Comparison of ENCODE assay signal across 20 mouse cellular contexts in the genomic region with DNA sequence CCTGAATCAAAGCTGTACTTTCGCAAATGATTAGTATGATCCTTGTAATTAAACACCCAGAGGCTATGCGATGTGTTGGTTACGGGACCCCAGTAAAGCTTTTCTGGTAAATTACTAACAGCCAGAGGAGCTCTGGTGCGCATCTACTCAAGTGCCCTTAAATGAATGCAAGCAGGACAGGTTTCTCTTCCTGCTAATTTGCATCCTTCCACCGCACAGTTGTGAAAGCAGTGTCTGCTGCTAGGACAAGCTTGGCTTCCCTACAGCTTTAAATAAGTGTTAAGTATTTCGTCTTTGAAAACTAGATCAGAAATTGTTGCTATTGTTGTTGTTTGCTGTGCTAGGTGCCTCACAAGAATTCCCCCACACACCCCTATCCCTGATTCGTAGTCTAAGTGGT.
"Had no signal": no experiment of that assay in that cellular context is flagged by ENCODE, and none has a peak within 500 bp of the region (broad histone marks: within the 10 kb centered on the region; RNA-seq: fewer than 3 reads in every experiment).

No protein-coding gene starts in this region.

- H3K9ac ChIP-seq: intestine, embryonic 15.5 days; kidney, embryonic 15.5 days; limb, embryonic 13.5 days; liver, embryonic 13.5 days; lung, embryonic 14.5 days had no signal

- H3K27me3 ChIP-seq: intestine, embryonic 15.5 days; kidney, embryonic 15.5 days; limb, embryonic 13.5 days; liver, embryonic 13.5 days had no signal

- H3K9me3 ChIP-seq: intestine, embryonic 15.5 days; limb, embryonic 10.5 days had no signal

- H3K27ac ChIP-seq: intestine, embryonic 15.5 days; kidney, embryonic 15.5 days; limb, embryonic 10.5 days; limb, embryonic 13.5 days; liver, embryonic 13.5 days; macrophage; stomach, postnatal 0 days had no signal

- DNase-seq: kidney, adult 11 months; kidney, adult 8-10 months; kidney, postnatal 10 days; kidney, postnatal 4 days; liver; liver, embryonic 13.5 days; lung, embryonic 14.5 days; midbrain, embryonic 14.5 days; retina, postnatal 1 day; right cerebral cortex, postnatal 25 days; thymus, adult 2 months; thymus, postnatal 25 days had no signal

- H3K4me2 ChIP-seq: intestine, embryonic 15.5 days; kidney, embryonic 15.5 days; limb, embryonic 13.5 days; liver, embryonic 13.5 days; lung, embryonic 14.5 days; midbrain, embryonic 11.5 days had no signal

- H3K36me3 ChIP-seq: intestine, embryonic 15.5 days; kidney, embryonic 15.5 days; limb, embryonic 10.5 days; limb, embryonic 13.5 days; liver, embryonic 13.5 days had no signal

- H3K4me1 ChIP-seq: intestine, embryonic 15.5 days; kidney, embryonic 15.5 days; limb, embryonic 10.5 days; limb, embryonic 13.5 days; liver, embryonic 13.5 days had no signal

- ATAC-seq: intestine, embryonic 15.5 days; lung, postnatal 0 days had no signal

- H3K4me3 ChIP-seq: intestine, embryonic 15.5 days; kidney, embryonic 15.5 days; limb, embryonic 10.5 days; limb, embryonic 13.5 days; liver, embryonic 13.5 days had no signal
